Mouse (Mus musculus): Measurements from ENCODE around the gene Rpusd3.

DNA sequence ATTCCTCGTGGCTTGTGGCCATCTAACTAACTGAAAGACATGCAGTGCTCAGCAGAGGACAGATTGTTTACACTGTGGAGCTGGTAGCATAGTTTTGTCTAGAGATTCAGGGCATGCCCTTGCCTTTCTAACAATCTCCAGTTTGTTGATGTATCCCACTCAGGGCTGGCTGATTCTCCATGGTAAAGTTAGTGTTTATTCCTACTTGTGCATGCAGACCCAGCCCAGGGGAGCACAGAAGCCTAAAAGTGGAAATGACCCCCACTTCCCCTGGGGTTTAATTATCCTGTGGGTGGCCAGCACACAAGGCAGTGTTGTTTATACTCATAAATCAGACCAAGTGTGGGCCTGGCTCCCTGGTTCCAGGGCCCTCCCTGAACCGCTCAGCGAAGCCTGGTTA lies 33.1 kb downstream of the Rpusd3 start:
- no peak for TF ChIP-seq CTCF (IDR thresholded peaks at IDR 0.05; ENCODE audit: low read depth, low read length)
- no peak for TF ChIP-seq POLR2A (IDR thresholded peaks at IDR 0.05; ENCODE audit: extremely low read depth, insufficient read depth, low read length)

All from liver, adult 2 months (tissue).